Mouse (Mus musculus) mature B cell (primary cell): Measurements from ENCODE around the gene Sdhc.

ENCODE experiments used
- in situ Hi-C: fragments of 300-500 bp; cut with MboI; formaldehyde crosslinking; loops from 2 replicates; pipeline ENCODE4 v1.14.3; 2019

The Sdhc gene

GRCm38 (mm10) chr1:171149974-171150760, at the start of gene Sdhc, which contains the start of gene Mpz:
Gene Sdhc (minus strand): TSS chr1:171150603.
Gene Mpz (plus strand): TSS chr1:171150711.
- in situ Hi-C loops, result no loop called here

- in situ Hi-C loops, result no loop called here
Observed at GRCm38 (mm10) chr1:171199532-171199931, 49.1 kb upstream of the Sdhc start.

GRCm38 (mm10) chr1:171195887-171196397, 45.5 kb upstream of the Sdhc start, which contains the start of gene Pcp4l1:
Gene Pcp4l1 (minus strand): TSS chr1:171196268.
- in situ Hi-C loops, result no loop called here

- in situ Hi-C loops, result no loop called here
Observed at GRCm38 (mm10) chr1:171195046-171195822, 44.8 kb upstream of the Sdhc start.

- in situ Hi-C loops, result no loop called here
Observed at GRCm38 (mm10) chr1:171193911-171194830, 43.8 kb upstream of the Sdhc start.

GRCm38 (mm10) chr1:171193093-171193840, 42.9 kb upstream of the Sdhc start:
- in situ Hi-C loops, result no loop called here

- in situ Hi-C loops, result no loop called here
Observed at GRCm38 (mm10) chr1:171192283-171192682, 41.9 kb upstream of the Sdhc start.

- in situ Hi-C loops, result no loop called here
Observed at GRCm38 (mm10) chr1:171190832-171191231, 40.4 kb upstream of the Sdhc start.

- in situ Hi-C loops, result no loop called here
Observed at GRCm38 (mm10) chr1:171189476-171190114, 39.2 kb upstream of the Sdhc start.

GRCm38 (mm10) chr1:171189046-171189445, 38.6 kb upstream of the Sdhc start:
- in situ Hi-C loops, result no loop called here

GRCm38 (mm10) chr1:171187851-171188700, 37.7 kb upstream of the Sdhc start:
- in situ Hi-C loops, result no loop called here

- in situ Hi-C loops, result no loop called here
Observed at GRCm38 (mm10) chr1:171185655-171186054, 35.3 kb upstream of the Sdhc start.

GRCm38 (mm10) chr1:171184314-171184713, 33.9 kb upstream of the Sdhc start:
- in situ Hi-C loops, result no loop called here

- in situ Hi-C loops, result no loop called here
Observed at GRCm38 (mm10) chr1:171183620-171184019, 33.2 kb upstream of the Sdhc start.

GRCm38 (mm10) chr1:171183025-171183424, 32.6 kb upstream of the Sdhc start:
- in situ Hi-C loops, result no loop called here

GRCm38 (mm10) chr1:171179487-171180171, 29.2 kb upstream of the Sdhc start:
- in situ Hi-C loops, result no loop called here

- in situ Hi-C loops, result no loop called here
Observed at GRCm38 (mm10) chr1:171172779-171173178, 22.4 kb upstream of the Sdhc start.

- in situ Hi-C loops, result no loop called here
Observed at GRCm38 (mm10) chr1:171171138-171171537, 20.7 kb upstream of the Sdhc start.

- in situ Hi-C loops, result no loop called here
Observed at GRCm38 (mm10) chr1:171169913-171170312, 19.5 kb upstream of the Sdhc start.
